Mouse (Mus musculus): ENCODE data around the gene Lta. TPM values are rescaled to one million over a fixed set of nuclear protein-coding genes. Genes with fewer than 3 reads are reported as not detected.
A peak's percentile ranks its signal among the peaks of the same experiment; 100 is the strongest.

Lta gene
- polyA plus RNA-seq, 1 experiment from 2014 or later, result not detected

- H3K9me3 ChIP-seq (ENCODE audit: control insufficient read depth, low read length), result no peaks in the 10 kb centered on the region
- no peak overlapping the region for H3K4me2 ChIP-seq (ENCODE audit: low read length)
- H3K27me3 ChIP-seq (ENCODE audit: control insufficient read depth, insufficient read depth, low read length), result no peaks in the 10 kb centered on the region
- peaks cover 12 to 20% of the 10 kb centered on the region in 2 experiments for H3K4me1 ChIP-seq (ENCODE audit: control insufficient read depth in 2 of 2, insufficient read depth in 2 of 2, low read length in 2 of 2)
- WGBS, result 73% methylated on average over 18 of the region's 18 CpGs
- H3K9ac ChIP-seq (ENCODE audit: low read length), result no peak overlapping the region
- peak overlapping the region; percentile 50 to 72 for H3K27ac ChIP-seq (replicated peaks in 1 of 2; ENCODE audit: control insufficient read depth in 1 of 2, insufficient read depth in 1 of 2, low read depth in 2 of 2, low read length in 2 of 2)
- H3K4me3 ChIP-seq (ENCODE audit: control insufficient read depth in 1 of 2, insufficient read depth in 1 of 2, low read depth in 1 of 2, low read length in 2 of 2), result no peak overlapping the region
- ATAC-seq (ENCODE audit: insufficient number of reproducible peaks, insufficient read depth, low FRiP score, low read depth), result peak; percentile 52; the same call in 1 of the 2 replicates
- peaks cover 36% of the 10 kb centered on the region for H3K36me3 ChIP-seq (ENCODE audit: control insufficient read depth, insufficient read depth, low read length)
These were observed 13.5 kb upstream of the Lta start for GRCm38 (mm10) chr17:35218516-35219193.

- Histone ChIP-seq H3K4me3 (ENCODE audit: control insufficient read depth in 1 of 2, insufficient read depth in 1 of 2, low read depth in 1 of 2, low read length in 2 of 2) (no peak overlapping the region), H3K27me3 (ENCODE audit: control insufficient read depth, insufficient read depth, low read length) (no peaks in the 10 kb centered on the region), H3K9me3 (ENCODE audit: control insufficient read depth, low read length) (no peaks in the 10 kb centered on the region), H3K27ac (replicated peaks in 1 of 2; ENCODE audit: control insufficient read depth in 1 of 2, insufficient read depth in 1 of 2, low read depth in 2 of 2, low read length in 2 of 2) (no peak overlapping the region), H3K4me2 (ENCODE audit: low read length) (no peak overlapping the region), H3K4me1 (ENCODE audit: control insufficient read depth in 2 of 2, insufficient read depth in 2 of 2, low read length in 2 of 2) (peaks cover under 1 to 4% of the 10 kb centered on the region in 2 experiments; a peak in 1 of 4 replicates), H3K36me3 (ENCODE audit: control insufficient read depth, insufficient read depth, low read length) (no peaks in the 10 kb centered on the region), H3K9ac (ENCODE audit: low read length) (no peak overlapping the region)
- WGBS, result 90% methylated on average over 5 of the region's 5 CpGs
- no peak for ATAC-seq (ENCODE audit: insufficient number of reproducible peaks, insufficient read depth, low FRiP score, low read depth)
These were observed 7.9 kb upstream of the Lta start for GRCm38 (mm10) chr17:35213071-35213470.

GRCm38 (mm10) chr17:35210593-35210992, 5.4 kb upstream of the Lta start:
- Histone ChIP-seq H3K27me3 (ENCODE audit: control insufficient read depth, insufficient read depth, low read length) (0 out of 2 replicates have a peak, but pooled peaks cover 3% of the 10 kb centered on the region), H3K9me3 (ENCODE audit: control insufficient read depth, low read length) (no peaks in the 10 kb centered on the region), H3K9ac (ENCODE audit: low read length) (no peak overlapping the region), H3K4me2 (ENCODE audit: low read length) (no peak overlapping the region), H3K36me3 (ENCODE audit: control insufficient read depth, insufficient read depth, low read length) (no peaks in the 10 kb centered on the region), H3K27ac (replicated peaks in 1 of 2; ENCODE audit: control insufficient read depth in 1 of 2, insufficient read depth in 1 of 2, low read depth in 2 of 2, low read length in 2 of 2) (no peak overlapping the region), H3K4me1 (ENCODE audit: control insufficient read depth in 2 of 2, insufficient read depth in 2 of 2, low read length in 2 of 2) (peaks cover 0 to 3% of the 10 kb centered on the region in 2 experiments; a peak in 1 of 4 replicates), H3K4me3 (ENCODE audit: control insufficient read depth in 1 of 2, insufficient read depth in 1 of 2, low read depth in 1 of 2, low read length in 2 of 2) (no peak overlapping the region)
- WGBS, result 64% methylated on average over 3 of the region's 3 CpGs
- ATAC-seq (ENCODE audit: insufficient number of reproducible peaks, insufficient read depth, low FRiP score, low read depth), result no peak

- 70% methylated on average over 12 of the region's 12 CpGs for WGBS
These were observed 4.8 kb upstream of the Lta start for GRCm38 (mm10) chr17:35209785-35210535.

GRCm38 (mm10) chr17:35205380-35205769, 224 bp upstream of the Lta start:
- Histone ChIP-seq H3K27ac (replicated peaks in 1 of 2; ENCODE audit: control insufficient read depth in 1 of 2, insufficient read depth in 1 of 2, low read depth in 2 of 2, low read length in 2 of 2) (no peak overlapping the region), H3K27me3 (ENCODE audit: control insufficient read depth, insufficient read depth, low read length) (peaks cover 50% of the 10 kb centered on the region), H3K4me1 (ENCODE audit: control insufficient read depth in 2 of 2, insufficient read depth in 2 of 2, low read length in 2 of 2) (peaks cover 0 to 3% of the 10 kb centered on the region in 2 experiments; a peak in 2 of 4 replicates), H3K4me3 (ENCODE audit: control insufficient read depth in 1 of 2, insufficient read depth in 1 of 2, low read depth in 1 of 2, low read length in 2 of 2) (no peak overlapping the region), H3K4me2 (ENCODE audit: low read length) (no peak overlapping the region), H3K9ac (ENCODE audit: low read length) (no peak overlapping the region), H3K9me3 (ENCODE audit: control insufficient read depth, low read length) (no peaks in the 10 kb centered on the region), H3K36me3 (ENCODE audit: control insufficient read depth, insufficient read depth, low read length) (no peaks in the 10 kb centered on the region)
- 44% methylated on average over 10 of the region's 10 CpGs for WGBS
- no peak for ATAC-seq (ENCODE audit: insufficient number of reproducible peaks, insufficient read depth, low FRiP score, low read depth)

More at GRCm38 (mm10) chr17:35209785-35210535, 4.8 kb upstream of the Lta start:
- Histone ChIP-seq H3K36me3 (ENCODE audit: control insufficient read depth, insufficient read depth, low read length) (no peaks in the 10 kb centered on the region), H3K27me3 (ENCODE audit: control insufficient read depth, insufficient read depth, low read length) (peaks cover 8% of the 10 kb centered on the region), H3K9ac (ENCODE audit: low read length) (no peak overlapping the region), H3K4me1 (ENCODE audit: control insufficient read depth in 2 of 2, insufficient read depth in 2 of 2, low read length in 2 of 2) (peaks cover 0 to 3% of the 10 kb centered on the region in 2 experiments; a peak in 1 of 4 replicates), H3K9me3 (ENCODE audit: control insufficient read depth, low read length) (no peaks in the 10 kb centered on the region), H3K4me2 (ENCODE audit: low read length) (no peak overlapping the region), H3K27ac (replicated peaks in 1 of 2; ENCODE audit: control insufficient read depth in 1 of 2, insufficient read depth in 1 of 2, low read depth in 2 of 2, low read length in 2 of 2) (no peak overlapping the region), H3K4me3 (ENCODE audit: control insufficient read depth in 1 of 2, insufficient read depth in 1 of 2, low read depth in 1 of 2, low read length in 2 of 2) (no peak overlapping the region)
- no peak for ATAC-seq (ENCODE audit: insufficient number of reproducible peaks, insufficient read depth, low FRiP score, low read depth)

GRCm38 (mm10) chr17:35202442-35202841, 2.7 kb downstream of the Lta start:
- H3K36me3 ChIP-seq (ENCODE audit: control insufficient read depth, insufficient read depth, low read length), result no peaks in the 10 kb centered on the region
- H3K4me1 ChIP-seq (ENCODE audit: control insufficient read depth in 2 of 2, insufficient read depth in 2 of 2, low read length in 2 of 2), result peaks cover 0 to 3% of the 10 kb centered on the region in 2 experiments; a peak in 2 of 4 replicates
- peaks cover 71% of the 10 kb centered on the region for H3K27me3 ChIP-seq (ENCODE audit: control insufficient read depth, insufficient read depth, low read length)

GRCm38 (mm10) chr17:35201787-35202186, 3.4 kb downstream of the Lta start, which contains the start of gene Tnf:
TSS of gene Tnf (minus strand) at chr17:35202007.
- Histone ChIP-seq H3K27ac (replicated peaks in 1 of 2; ENCODE audit: control insufficient read depth in 1 of 2, insufficient read depth in 1 of 2, low read depth in 2 of 2, low read length in 2 of 2) (no peak within 1 kb of the TSS), H3K4me3 (ENCODE audit: control insufficient read depth in 1 of 2, insufficient read depth in 1 of 2, low read depth in 1 of 2, low read length in 2 of 2) (peak within 1 kb of the TSS in 1 of 2 experiments; percentile 6; a peak in 1 of 4 replicates), H3K36me3 (ENCODE audit: control insufficient read depth, insufficient read depth, low read length) (no peaks in the 10 kb centered on the region), H3K4me2 (ENCODE audit: low read length) (0 out of 2 replicates have a peak within 1 kb of the TSS, but pooled peaks have one; percentile 13), H3K27me3 (ENCODE audit: control insufficient read depth, insufficient read depth, low read length) (peaks cover 75% of the 10 kb centered on the region), H3K9ac (ENCODE audit: low read length) (no peak within 1 kb of the TSS), H3K4me1 (ENCODE audit: control insufficient read depth in 2 of 2, insufficient read depth in 2 of 2, low read length in 2 of 2) (peaks cover 0 to 3% of the 10 kb centered on the region in 2 experiments; a peak in 2 of 4 replicates), H3K9me3 (ENCODE audit: control insufficient read depth, low read length) (no peaks in the 10 kb centered on the region)
- no peak for ATAC-seq (ENCODE audit: insufficient number of reproducible peaks, insufficient read depth, low FRiP score, low read depth)
- 27% methylated on average over 13 of the region's 13 CpGs for WGBS

More at GRCm38 (mm10) chr17:35202442-35202841, 2.7 kb downstream of the Lta start:
- Histone ChIP-seq H3K4me3 (ENCODE audit: control insufficient read depth in 1 of 2, insufficient read depth in 1 of 2, low read depth in 1 of 2, low read length in 2 of 2) (no peak overlapping the region), H3K27ac (replicated peaks in 1 of 2; ENCODE audit: control insufficient read depth in 1 of 2, insufficient read depth in 1 of 2, low read depth in 2 of 2, low read length in 2 of 2) (no peak overlapping the region), H3K4me2 (ENCODE audit: low read length) (no peak overlapping the region), H3K9me3 (ENCODE audit: control insufficient read depth, low read length) (no peaks in the 10 kb centered on the region), H3K9ac (ENCODE audit: low read length) (no peak overlapping the region)
- 68% methylated on average over 4 of the region's 4 CpGs for WGBS
- no peak for ATAC-seq (ENCODE audit: insufficient number of reproducible peaks, insufficient read depth, low FRiP score, low read depth)

All from heart, embryonic 14.5 days (tissue).